Mouse (Mus musculus) lung, postnatal 0 days (tissue): ENCODE results near the gene P4hb.

Experiments
- CTCF ChIP-seq: IDR thresholded peaks from 2 replicates; pipeline ENCODE4 v1.5.1; 2016; ENCODE audit warnings: antibody characterized with exemption, mild to moderate bottlenecking
- EP300 ChIP-seq: IDR thresholded peaks from 2 replicates; pipeline ENCODE4 v1.6.1; 2016; ENCODE audit warnings: antibody characterized with exemption, mild to moderate bottlenecking, control low read depth

DNA sequence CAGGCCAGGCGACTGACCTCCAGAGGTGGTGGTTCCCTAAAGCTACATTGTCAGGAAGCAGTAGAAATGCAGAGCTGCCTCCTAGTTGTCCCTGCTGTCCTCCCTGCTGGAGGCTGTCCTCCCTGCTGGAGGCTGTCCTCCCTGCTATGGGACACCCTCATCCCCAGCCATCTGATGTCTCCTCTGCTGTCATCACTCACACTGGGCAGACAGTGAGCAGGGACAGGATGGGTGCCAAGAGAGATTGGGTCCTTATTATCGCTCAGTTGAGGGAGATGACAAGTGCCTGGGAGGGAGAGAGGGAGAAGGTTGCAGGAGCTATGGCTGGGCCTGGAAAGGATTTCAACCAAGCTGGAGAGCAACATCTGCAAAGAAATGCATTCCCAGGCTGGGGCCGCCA is 37.9 kb downstream of the P4hb start:
- TF ChIP-seq CTCF: no peak
- TF ChIP-seq EP300: no peak
